Mouse (Mus musculus): ENCODE results near the gene Frmpd4. TPM values are rescaled to one million over a fixed set of nuclear protein-coding genes. Genes with fewer than 3 reads are reported as not detected.

Gene Frmpd4
- polyA plus RNA-seq, 1 experiment from 2014 or later: 0.13 TPM

GRCm38 (mm10) chrX:168403512-168403911 is 173.5 kb downstream of the Frmpd4 start:
- Histone ChIP-seq H3K36me3 (ENCODE audit: control insufficient read depth, insufficient read depth, low read length) (no peaks in the 10 kb centered on the region), H3K4me2 (ENCODE audit: low read depth, low read length) (no peak overlapping the region), H3K27me3 (replicated peaks; ENCODE audit: control insufficient read depth, insufficient read depth, low read length) (no peaks in the 10 kb centered on the region), H3K9me3 (ENCODE audit: control insufficient read depth, low read length) (no peaks in the 10 kb centered on the region), H3K9ac (ENCODE audit: low read depth, low read length) (no peak overlapping the region), H3K4me3 (ENCODE audit: low read length) (no peak overlapping the region), H3K27ac (ENCODE audit: low read length) (no peak overlapping the region), H3K4me1 (ENCODE audit: control insufficient read depth, insufficient read depth, low read length) (no peaks in the 10 kb centered on the region)
- ATAC-seq: no peak
- WGBS: 90% methylated on average over 2 of the region's 2 CpGs

DNA sequence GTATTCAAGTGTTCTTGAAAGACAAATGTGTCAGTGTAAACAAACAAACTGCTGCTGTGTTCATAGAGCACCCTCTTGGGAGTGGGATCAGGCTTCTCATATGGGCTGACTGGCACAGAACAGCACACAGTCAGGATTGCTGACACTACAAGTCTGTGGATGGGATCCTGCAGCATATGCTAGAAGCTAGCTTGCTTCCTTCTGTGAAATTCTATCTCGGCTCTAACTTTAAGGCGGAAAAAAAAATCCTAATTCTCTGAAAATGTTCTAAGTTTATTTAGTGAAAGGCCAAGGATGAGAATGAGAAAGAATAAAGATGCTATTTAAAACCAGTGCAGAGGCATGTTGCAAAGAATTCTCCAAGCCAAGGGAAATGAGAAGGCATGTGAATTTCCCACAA is 226.6 kb downstream of the Frmpd4 start:
- Histone ChIP-seq H3K27ac (ENCODE audit: low read length) (no peak overlapping the region), H3K4me3 (ENCODE audit: low read length) (no peak overlapping the region), H3K9ac (ENCODE audit: low read depth, low read length) (no peak overlapping the region), H3K9me3 (ENCODE audit: control insufficient read depth, low read length) (no peaks in the 10 kb centered on the region), H3K4me2 (ENCODE audit: low read depth, low read length) (no peak overlapping the region), H3K4me1 (ENCODE audit: control insufficient read depth, insufficient read depth, low read length) (no peaks in the 10 kb centered on the region), H3K36me3 (ENCODE audit: control insufficient read depth, insufficient read depth, low read length) (no peaks in the 10 kb centered on the region), H3K27me3 (replicated peaks; ENCODE audit: control insufficient read depth, insufficient read depth, low read length) (no peaks in the 10 kb centered on the region)
- ATAC-seq: no peak
- WGBS: 88% methylated on average over 2 of the region's 2 CpGs

DNA sequence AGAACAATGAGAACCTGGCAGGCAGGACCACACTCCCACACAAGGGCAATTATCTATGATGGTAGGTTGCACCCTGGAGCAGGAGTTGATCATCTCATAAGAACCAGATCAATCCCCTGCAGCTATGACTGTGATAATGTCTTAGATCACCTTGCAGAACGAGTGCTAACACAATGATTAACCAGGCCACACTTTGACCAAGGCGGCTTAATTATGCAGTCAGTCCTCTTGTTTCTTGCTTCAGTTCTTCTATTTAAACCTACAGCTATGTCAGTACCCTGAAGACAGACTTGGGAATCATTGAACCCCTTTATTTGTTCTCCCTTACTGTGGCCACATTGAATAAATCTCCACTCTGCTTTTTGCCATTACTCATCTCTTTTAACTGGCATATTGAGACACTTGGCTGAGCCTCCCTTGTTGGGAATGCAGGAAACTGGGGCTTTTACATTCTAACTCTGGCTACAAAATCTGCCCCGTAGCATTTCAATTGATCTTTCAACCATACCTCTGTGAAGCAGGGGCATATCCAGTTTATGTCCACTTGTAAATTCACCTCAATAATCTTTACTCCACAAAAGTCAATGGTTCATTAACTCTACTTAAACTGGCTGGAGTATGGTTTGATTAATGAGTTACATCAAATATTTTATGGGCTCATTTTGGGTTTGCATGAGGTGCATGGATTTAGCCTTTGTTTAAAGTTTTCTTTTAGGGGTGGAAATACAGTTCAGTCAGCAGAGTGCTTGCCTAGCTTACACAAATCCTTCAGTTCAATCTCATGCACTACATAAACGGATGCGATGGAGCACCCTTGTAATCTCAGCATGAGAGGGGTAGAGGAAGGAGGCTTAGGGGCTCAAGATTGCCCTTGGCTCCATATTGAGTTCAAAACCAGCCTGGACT is 227.5 kb downstream of the Frmpd4 start:
- no peaks in the 10 kb centered on the region for H3K27me3 ChIP-seq (replicated peaks; ENCODE audit: control insufficient read depth, insufficient read depth, low read length)
- no peak overlapping the region for H3K4me2 ChIP-seq (ENCODE audit: low read depth, low read length)
- WGBS: 73% methylated on average over 5 of the region's 5 CpGs
- no peak for ATAC-seq
- H3K9ac ChIP-seq (ENCODE audit: low read depth, low read length): no peak overlapping the region
- H3K9me3 ChIP-seq (ENCODE audit: control insufficient read depth, low read length): no peaks in the 10 kb centered on the region
- H3K27ac ChIP-seq (ENCODE audit: low read length): no peak overlapping the region
- no peaks in the 10 kb centered on the region for H3K36me3 ChIP-seq (ENCODE audit: control insufficient read depth, insufficient read depth, low read length)
- no peaks in the 10 kb centered on the region for H3K4me1 ChIP-seq (ENCODE audit: control insufficient read depth, insufficient read depth, low read length)
- H3K4me3 ChIP-seq (ENCODE audit: low read length): no peak overlapping the region

GRCm38 (mm10) chrX:168338212-168338611 is 238.8 kb downstream of the Frmpd4 start:
- no peak overlapping the region for H3K4me3 ChIP-seq (ENCODE audit: low read length)
- no peaks in the 10 kb centered on the region for H3K36me3 ChIP-seq (ENCODE audit: control insufficient read depth, insufficient read depth, low read length)
- ATAC-seq: no peak
- no peak overlapping the region for H3K4me2 ChIP-seq (ENCODE audit: low read depth, low read length)
- H3K27me3 ChIP-seq (replicated peaks; ENCODE audit: control insufficient read depth, insufficient read depth, low read length): no peaks in the 10 kb centered on the region
- H3K9me3 ChIP-seq (ENCODE audit: control insufficient read depth, low read length): no peaks in the 10 kb centered on the region
- no peak overlapping the region for H3K27ac ChIP-seq (ENCODE audit: low read length)
- H3K9ac ChIP-seq (ENCODE audit: low read depth, low read length): no peak overlapping the region
- H3K4me1 ChIP-seq (ENCODE audit: control insufficient read depth, insufficient read depth, low read length): no peaks in the 10 kb centered on the region

- no peak overlapping the region for H3K4me3 ChIP-seq (ENCODE audit: low read length)
- H3K9me3 ChIP-seq (ENCODE audit: control insufficient read depth, low read length): no peaks in the 10 kb centered on the region
- H3K27ac ChIP-seq (ENCODE audit: low read length): no peak overlapping the region
- WGBS: 80% methylated on average over 3 of the region's 3 CpGs
- no peaks in the 10 kb centered on the region for H3K27me3 ChIP-seq (replicated peaks; ENCODE audit: control insufficient read depth, insufficient read depth, low read length)
- H3K4me2 ChIP-seq (ENCODE audit: low read depth, low read length): no peak overlapping the region
- no peak for ATAC-seq
- H3K4me1 ChIP-seq (ENCODE audit: control insufficient read depth, insufficient read depth, low read length): no peaks in the 10 kb centered on the region
- H3K9ac ChIP-seq (ENCODE audit: low read depth, low read length): no peak overlapping the region
- H3K36me3 ChIP-seq (ENCODE audit: control insufficient read depth, insufficient read depth, low read length): no peaks in the 10 kb centered on the region
These were observed 251.9 kb downstream of the Frmpd4 start for GRCm38 (mm10) chrX:168325161-168325560.

DNA sequence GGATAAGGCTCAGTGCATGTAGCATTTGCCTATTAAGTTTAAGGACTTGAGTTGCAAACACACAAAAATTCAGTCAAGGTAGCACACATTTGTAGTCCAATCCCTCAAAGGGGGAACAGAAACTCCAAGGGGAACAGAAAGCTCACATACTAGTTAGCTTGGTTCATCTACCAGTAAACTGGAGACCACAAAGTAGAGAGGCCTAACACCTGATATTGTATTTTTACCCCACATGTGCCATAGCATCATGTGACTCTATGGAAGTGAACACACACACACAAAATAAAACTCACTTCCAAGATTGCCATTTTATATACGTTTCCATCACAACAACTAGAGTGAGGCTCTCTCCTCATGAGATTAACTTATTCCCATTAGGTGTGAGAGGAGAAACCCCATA is 264.9 kb downstream of the Frmpd4 start:
- Histone ChIP-seq H3K4me1 (ENCODE audit: control insufficient read depth, insufficient read depth, low read length) (no peaks in the 10 kb centered on the region), H3K4me2 (ENCODE audit: low read depth, low read length) (no peak overlapping the region), H3K9ac (ENCODE audit: low read depth, low read length) (no peak overlapping the region), H3K27me3 (replicated peaks; ENCODE audit: control insufficient read depth, insufficient read depth, low read length) (no peaks in the 10 kb centered on the region), H3K27ac (ENCODE audit: low read length) (no peak overlapping the region), H3K4me3 (ENCODE audit: low read length) (no peak overlapping the region), H3K9me3 (ENCODE audit: control insufficient read depth, low read length) (no peaks in the 10 kb centered on the region), H3K36me3 (ENCODE audit: control insufficient read depth, insufficient read depth, low read length) (no peaks in the 10 kb centered on the region)
- WGBS: 76% methylated on average over 1 of the region's 1 CpGs
- ATAC-seq: no peak

DNA sequence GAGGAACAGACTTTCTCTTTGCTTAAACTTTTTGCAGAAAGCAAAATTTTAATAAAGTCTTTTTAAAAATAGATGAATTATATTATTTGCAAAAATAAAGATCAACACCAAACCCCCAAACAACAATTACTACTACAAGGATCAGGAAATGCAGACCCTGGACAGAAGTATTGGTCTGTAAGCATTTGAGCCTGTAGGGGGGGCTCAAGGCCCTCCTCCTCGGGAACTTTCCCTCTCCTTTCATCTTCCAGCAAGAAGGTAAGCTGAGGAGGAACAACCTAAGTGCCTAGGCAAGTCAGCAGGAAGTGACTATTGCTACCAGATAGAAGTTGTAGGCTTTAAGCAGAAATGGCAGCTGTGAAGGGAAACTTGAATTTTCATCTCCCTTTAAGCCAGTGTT is 266.9 kb downstream of the Frmpd4 start:
- Histone ChIP-seq H3K27me3 (replicated peaks; ENCODE audit: control insufficient read depth, insufficient read depth, low read length) (no peaks in the 10 kb centered on the region; the same call in 1 of the 2 replicates), H3K4me3 (ENCODE audit: low read length) (no peak overlapping the region), H3K4me2 (ENCODE audit: low read depth, low read length) (no peak overlapping the region), H3K4me1 (ENCODE audit: control insufficient read depth, insufficient read depth, low read length) (no peaks in the 10 kb centered on the region), H3K36me3 (ENCODE audit: control insufficient read depth, insufficient read depth, low read length) (no peaks in the 10 kb centered on the region), H3K27ac (ENCODE audit: low read length) (no peak overlapping the region), H3K9me3 (ENCODE audit: control insufficient read depth, low read length) (no peaks in the 10 kb centered on the region), H3K9ac (ENCODE audit: low read depth, low read length) (no peak overlapping the region)
- no peak for ATAC-seq
- WGBS: 6% methylated on average over 1 of the region's 1 CpGs

- Histone ChIP-seq H3K36me3 (ENCODE audit: control insufficient read depth, insufficient read depth, low read length) (no peaks in the 10 kb centered on the region), H3K27me3 (replicated peaks; ENCODE audit: control insufficient read depth, insufficient read depth, low read length) (no peaks in the 10 kb centered on the region), H3K4me2 (ENCODE audit: low read depth, low read length) (no peak overlapping the region), H3K9me3 (ENCODE audit: control insufficient read depth, low read length) (no peaks in the 10 kb centered on the region), H3K9ac (ENCODE audit: low read depth, low read length) (no peak overlapping the region), H3K27ac (ENCODE audit: low read length) (no peak overlapping the region), H3K4me3 (ENCODE audit: low read length) (no peak overlapping the region), H3K4me1 (ENCODE audit: control insufficient read depth, insufficient read depth, low read length) (no peaks in the 10 kb centered on the region)
- no peak for ATAC-seq
- WGBS: 85% methylated on average over 3 of the region's 3 CpGs
These were observed 284.5 kb downstream of the Frmpd4 start for GRCm38 (mm10) chrX:168292506-168292905.

DNA sequence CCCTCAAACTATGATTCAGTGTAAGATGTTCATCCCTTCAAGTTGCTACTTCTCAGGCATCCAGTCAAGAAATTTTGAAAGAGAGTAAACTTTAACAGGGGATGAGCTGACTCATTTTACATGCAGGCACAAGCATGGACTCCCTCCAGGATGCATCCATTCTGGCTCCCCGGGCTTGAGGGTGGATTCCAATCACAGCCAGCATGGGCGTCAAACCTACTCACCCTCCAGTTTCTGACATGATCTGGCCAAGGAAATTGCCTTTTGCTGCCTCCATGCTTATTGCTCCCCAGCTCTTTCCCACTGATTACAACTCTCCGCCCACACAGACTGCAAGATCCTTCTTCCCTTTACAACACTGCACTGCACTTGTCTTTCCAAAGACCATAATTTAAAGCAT is 370.0 kb downstream of the Frmpd4 start:
- Histone ChIP-seq H3K36me3 (ENCODE audit: control insufficient read depth, insufficient read depth, low read length) (no peaks in the 10 kb centered on the region), H3K4me3 (ENCODE audit: low read length) (no peak overlapping the region), H3K9ac (ENCODE audit: low read depth, low read length) (no peak overlapping the region), H3K4me2 (ENCODE audit: low read depth, low read length) (no peak overlapping the region), H3K9me3 (ENCODE audit: control insufficient read depth, low read length) (no peaks in the 10 kb centered on the region), H3K27ac (ENCODE audit: low read length) (no peak overlapping the region), H3K4me1 (ENCODE audit: control insufficient read depth, insufficient read depth, low read length) (no peaks in the 10 kb centered on the region), H3K27me3 (replicated peaks; ENCODE audit: control insufficient read depth, insufficient read depth, low read length) (peaks cover 1% of the 10 kb centered on the region; the same call in 1 of the 2 replicates)
- no peak for ATAC-seq
- 85% methylated on average over 3 of the region's 3 CpGs for WGBS

- H3K4me2 ChIP-seq (ENCODE audit: low read depth, low read length): no peak overlapping the region
- no peak overlapping the region for H3K4me3 ChIP-seq (ENCODE audit: low read length)
These were observed 385.1 kb downstream of the Frmpd4 start for GRCm38 (mm10) chrX:168191944-168192343.

More at GRCm38 (mm10) chrX:168191944-168192343, 385.1 kb downstream of the Frmpd4 start:
- H3K9me3 ChIP-seq (ENCODE audit: control insufficient read depth, low read length): no peaks in the 10 kb centered on the region
- no peak overlapping the region for H3K27ac ChIP-seq (ENCODE audit: low read length)
- WGBS: 47% methylated on average over 1 of the region's 1 CpGs
- no peak overlapping the region for H3K9ac ChIP-seq (ENCODE audit: low read depth, low read length)
- no peak for ATAC-seq
- H3K27me3 ChIP-seq (replicated peaks; ENCODE audit: control insufficient read depth, insufficient read depth, low read length): no peaks in the 10 kb centered on the region
- no peaks in the 10 kb centered on the region for H3K4me1 ChIP-seq (ENCODE audit: control insufficient read depth, insufficient read depth, low read length)
- no peaks in the 10 kb centered on the region for H3K36me3 ChIP-seq (ENCODE audit: control insufficient read depth, insufficient read depth, low read length)

Data from intestine, embryonic 16.5 days (tissue).